Mouse (Mus musculus): ENCODE results near the gene Dnah14. TPM values are rescaled to one million over a fixed set of nuclear protein-coding genes. Genes with fewer than 3 reads are reported as not detected.

The Dnah14 gene
- polyA plus RNA-seq, 1 experiment from 2014 or later = 0.93 TPM

DNA sequence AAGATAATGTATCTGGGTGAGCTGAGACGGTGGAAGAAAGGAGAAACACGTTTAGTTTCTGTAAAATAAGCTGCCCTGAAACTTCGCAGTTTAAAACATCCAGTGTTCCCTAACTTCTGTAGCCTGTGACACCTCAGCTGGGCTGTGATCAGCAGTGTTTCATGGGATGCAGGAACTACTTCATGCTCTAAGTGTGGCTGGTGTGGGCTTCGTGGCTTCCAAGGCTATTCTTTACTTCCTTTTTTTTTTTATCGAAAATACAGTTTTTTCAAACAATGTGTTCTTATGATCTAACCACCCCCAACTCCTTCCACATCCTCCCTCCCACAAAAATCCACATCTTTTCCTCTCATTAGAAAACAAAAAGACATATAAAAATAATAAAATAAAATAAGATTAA lies 20.9 kb upstream of the Dnah14 start:
- no peak overlapping the region for H3K9ac ChIP-seq
- H3K36me3 ChIP-seq = no peaks in the 10 kb centered on the region
- 86% methylated on average over 5 of the region's 5 CpGs for WGBS
- ATAC-seq (ENCODE audit: low FRiP score, low read depth) = no peak
- no peaks in the 10 kb centered on the region for H3K9me3 ChIP-seq
- no peak overlapping the region for H3K4me2 ChIP-seq (replicated peaks)
- H3K4me1 ChIP-seq = peaks cover 21% of the 10 kb centered on the region
- no peak overlapping the region for H3K4me3 ChIP-seq
- H3K27ac ChIP-seq = no peak overlapping the region
- no peaks in the 10 kb centered on the region for H3K27me3 ChIP-seq (replicated peaks)

DNA sequence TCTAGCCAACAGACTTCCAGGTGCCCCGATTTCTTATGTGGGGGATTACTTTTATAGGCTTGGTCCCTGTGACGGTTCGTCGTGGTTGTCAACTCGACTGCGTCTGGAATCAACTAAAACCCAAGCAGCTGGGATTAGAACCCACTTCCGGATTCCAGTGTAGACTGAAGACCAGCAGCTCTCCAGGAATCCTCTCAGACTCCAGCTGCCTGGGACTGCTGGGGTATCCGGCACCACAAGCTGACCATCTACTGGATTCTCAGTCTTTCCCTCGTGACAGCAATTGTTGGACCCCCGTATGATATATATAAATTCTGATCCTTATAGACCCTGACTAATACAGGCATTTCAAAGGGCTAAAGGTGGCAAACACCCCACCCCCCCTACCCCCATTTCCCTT lies 16.7 kb upstream of the Dnah14 start:
- Histone ChIP-seq H3K4me3 (no peak overlapping the region), H3K27me3 (replicated peaks) (no peaks in the 10 kb centered on the region), H3K4me1 (peaks cover 21% of the 10 kb centered on the region), H3K9me3 (no peaks in the 10 kb centered on the region), H3K36me3 (no peaks in the 10 kb centered on the region), H3K4me2 (replicated peaks) (no peak overlapping the region), H3K9ac (no peak overlapping the region), H3K27ac (no peak overlapping the region)
- WGBS = 76% methylated on average over 10 of the region's 10 CpGs
- ATAC-seq (ENCODE audit: low FRiP score, low read depth) = no peak

DNA sequence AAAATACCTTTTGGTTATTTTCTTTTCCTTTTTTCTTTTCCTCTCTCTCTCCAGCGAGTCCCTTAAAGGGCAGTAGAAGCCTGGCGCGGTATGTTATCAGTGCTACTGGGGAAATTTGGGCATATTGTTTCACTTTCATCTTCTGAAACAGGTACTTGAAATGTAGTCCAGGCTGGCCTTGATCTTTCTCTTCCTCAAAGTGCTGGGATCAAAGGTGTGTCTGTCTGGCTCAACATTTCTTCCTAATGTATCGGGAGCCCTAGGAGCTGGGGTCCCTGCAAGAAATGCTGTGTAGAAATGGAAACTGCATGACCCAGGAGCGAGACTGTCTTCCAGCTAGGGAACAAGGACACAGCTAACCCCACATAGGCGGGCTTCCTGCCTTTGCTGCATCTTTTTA lies 16.0 kb upstream of the Dnah14 start:
- no peak for ATAC-seq (ENCODE audit: low FRiP score, low read depth)
- Histone ChIP-seq H3K4me2 (replicated peaks) (no peak overlapping the region), H3K4me3 (no peak overlapping the region), H3K9me3 (no peaks in the 10 kb centered on the region), H3K4me1 (peaks cover 21% of the 10 kb centered on the region), H3K9ac (no peak overlapping the region), H3K27ac (peak overlapping the region; percentile 50; the same call in 1 of the 2 replicates), H3K36me3 (no peaks in the 10 kb centered on the region), H3K27me3 (replicated peaks) (no peaks in the 10 kb centered on the region)
- WGBS = 78% methylated on average over 6 of the region's 6 CpGs

DNA sequence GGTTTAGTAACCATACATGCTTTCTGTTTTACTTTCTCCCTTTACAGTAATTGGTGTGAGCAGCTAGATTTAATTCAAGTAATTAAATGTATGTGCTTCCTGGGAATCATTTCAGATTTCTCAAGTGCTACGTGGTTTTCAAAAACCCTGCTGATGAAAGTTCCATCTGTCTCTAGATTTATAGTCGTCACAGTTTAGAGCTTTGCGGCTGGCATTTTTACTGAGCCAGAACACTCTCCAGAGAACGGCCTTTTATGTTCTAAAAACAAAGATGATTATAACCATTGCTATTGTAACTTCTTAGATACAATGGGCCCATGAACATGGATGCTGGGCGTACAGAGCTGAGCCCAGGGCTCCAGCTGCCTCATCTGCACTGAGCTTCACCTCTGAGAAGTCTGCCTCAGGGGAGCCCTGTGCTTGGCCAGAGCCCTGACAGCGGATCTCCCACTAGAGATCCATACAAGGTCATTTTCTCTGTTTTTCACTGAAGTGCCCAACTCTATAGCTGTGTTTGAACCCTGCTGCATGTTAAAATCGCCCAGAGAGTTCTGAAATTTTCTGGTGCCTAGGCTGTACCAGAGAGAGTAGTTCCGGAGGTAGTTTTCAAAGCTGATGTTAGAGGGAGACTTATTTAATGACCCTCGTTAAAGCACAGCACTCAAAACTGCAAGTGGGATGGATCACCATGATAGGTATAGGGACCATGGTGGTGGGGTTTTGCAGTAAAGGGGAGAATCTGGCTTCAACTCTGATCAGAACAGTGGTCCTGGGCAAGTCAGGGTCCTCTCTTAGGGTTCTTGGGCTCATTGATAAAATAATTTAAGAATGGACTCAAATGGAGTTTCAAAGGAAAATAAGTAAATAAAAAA lies 15.2 kb upstream of the Dnah14 start:
- Histone ChIP-seq H3K9ac (no peak overlapping the region), H3K36me3 (no peaks in the 10 kb centered on the region), H3K4me2 (replicated peaks) (0 out of 2 replicates have a peak overlapping the region, but pooled peaks have one; percentile 12), H3K27me3 (replicated peaks) (no peaks in the 10 kb centered on the region), H3K4me1 (peaks cover 21% of the 10 kb centered on the region), H3K9me3 (no peaks in the 10 kb centered on the region), H3K27ac (no peak overlapping the region), H3K4me3 (no peak overlapping the region)
- ATAC-seq (ENCODE audit: low FRiP score, low read depth) = peak; percentile 88
- WGBS = 20% methylated on average over 9 of the region's 9 CpGs

DNA sequence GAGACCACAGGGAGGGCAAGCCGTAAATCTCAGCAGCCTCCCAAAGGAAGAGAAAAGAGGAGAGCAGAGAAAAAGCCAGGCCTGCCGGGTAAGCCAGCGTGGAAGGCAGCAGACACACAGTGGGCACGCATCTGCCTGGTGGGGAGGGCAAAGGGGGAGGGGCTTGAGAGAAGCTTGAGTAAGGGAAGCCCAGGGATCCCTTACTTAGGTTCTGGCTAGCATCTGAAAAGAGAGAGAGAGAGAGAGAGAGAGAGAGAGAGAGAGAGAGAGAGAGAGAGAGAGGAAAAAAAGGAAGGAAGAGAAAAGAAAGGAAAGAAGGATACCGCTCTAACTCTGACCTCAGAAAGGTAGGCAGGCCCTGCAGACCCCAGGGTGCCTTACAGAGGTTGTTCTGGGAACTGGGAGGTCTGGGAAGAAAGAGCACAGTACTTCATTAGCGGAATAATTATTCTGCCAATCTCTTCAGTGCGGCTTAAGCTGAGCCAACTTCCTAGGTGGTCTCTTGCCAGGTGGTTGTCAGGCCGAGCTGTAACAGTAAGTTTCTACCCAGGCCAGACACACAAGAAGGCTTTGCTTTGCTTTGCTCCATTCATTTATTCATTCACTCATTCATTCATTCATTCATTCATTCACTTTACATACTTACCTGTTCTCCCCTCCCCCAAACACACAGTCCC lies 14.5 kb upstream of the Dnah14 start:
- no peak overlapping the region for H3K4me3 ChIP-seq
- H3K27me3 ChIP-seq (replicated peaks) = no peaks in the 10 kb centered on the region
- H3K9ac ChIP-seq = no peak overlapping the region
- WGBS = 11% methylated on average over 8 of the region's 8 CpGs
- H3K4me2 ChIP-seq (replicated peaks) = 0 out of 2 replicates have a peak overlapping the region, but pooled peaks have one; percentile 5
- no peaks in the 10 kb centered on the region for H3K9me3 ChIP-seq
- no peak overlapping the region for H3K27ac ChIP-seq
- peak; percentile 74 for ATAC-seq (ENCODE audit: low FRiP score, low read depth)
- no peaks in the 10 kb centered on the region for H3K36me3 ChIP-seq
- H3K4me1 ChIP-seq = peaks cover 21% of the 10 kb centered on the region

DNA sequence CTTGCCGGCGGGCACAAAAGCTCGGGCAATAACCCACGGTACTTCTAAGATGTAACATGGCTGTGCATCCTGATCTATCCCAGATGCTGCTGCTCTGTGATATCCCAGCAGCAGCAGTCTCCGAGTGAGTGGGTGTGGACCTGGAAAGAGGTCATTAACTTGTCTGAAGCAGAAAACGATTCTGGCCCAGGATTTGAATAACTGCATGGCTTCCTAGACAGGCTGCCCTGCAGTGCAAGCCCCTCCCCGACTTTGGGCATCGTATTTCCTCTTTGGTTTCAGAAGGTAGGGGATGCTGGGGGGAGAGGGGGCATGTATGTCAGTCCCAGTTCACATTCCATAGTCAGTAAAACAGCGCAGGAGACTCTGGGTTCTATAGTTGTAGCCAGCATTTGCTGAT lies 6.9 kb upstream of the Dnah14 start:
- H3K9me3 ChIP-seq = no peaks in the 10 kb centered on the region
- H3K4me3 ChIP-seq = no peak overlapping the region
- no peak overlapping the region for H3K4me2 ChIP-seq (replicated peaks)
- no peaks in the 10 kb centered on the region for H3K4me1 ChIP-seq
- H3K36me3 ChIP-seq = no peaks in the 10 kb centered on the region
- H3K27ac ChIP-seq = no peak overlapping the region
- no peaks in the 10 kb centered on the region for H3K27me3 ChIP-seq (replicated peaks)
- no peak overlapping the region for H3K9ac ChIP-seq
- ATAC-seq (ENCODE audit: low FRiP score, low read depth) = no peak
- WGBS = 71% methylated on average over 9 of the region's 9 CpGs

DNA sequence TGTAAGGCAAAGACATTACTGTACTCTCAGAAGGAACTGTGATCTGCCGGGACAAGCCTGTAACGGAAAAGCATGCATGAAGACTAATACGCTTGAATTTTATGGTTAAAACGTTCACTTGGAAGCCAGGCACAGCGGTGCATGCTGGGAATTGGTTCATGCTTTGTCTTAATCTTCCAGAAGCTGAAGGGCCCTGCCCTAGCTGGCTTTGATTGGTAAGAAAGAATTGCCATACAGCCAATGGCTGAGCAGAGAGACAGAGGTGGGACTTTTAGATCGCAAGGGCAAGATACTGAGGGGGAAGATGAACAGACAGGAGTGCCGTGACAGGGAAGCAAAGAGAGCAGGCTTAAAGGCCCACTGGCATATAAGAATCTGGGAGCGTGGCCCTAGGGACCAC lies 6.8 kb downstream of the Dnah14 start:
- ATAC-seq (ENCODE audit: low FRiP score, low read depth) = no peak
- 62% methylated on average over 8 of the region's 8 CpGs for WGBS
- Histone ChIP-seq H3K27me3 (replicated peaks) (no peaks in the 10 kb centered on the region), H3K9ac (no peak overlapping the region), H3K4me3 (no peak overlapping the region), H3K9me3 (no peaks in the 10 kb centered on the region), H3K27ac (no peak overlapping the region), H3K36me3 (no peaks in the 10 kb centered on the region), H3K4me2 (replicated peaks) (no peak overlapping the region), H3K4me1 (no peaks in the 10 kb centered on the region)

DNA sequence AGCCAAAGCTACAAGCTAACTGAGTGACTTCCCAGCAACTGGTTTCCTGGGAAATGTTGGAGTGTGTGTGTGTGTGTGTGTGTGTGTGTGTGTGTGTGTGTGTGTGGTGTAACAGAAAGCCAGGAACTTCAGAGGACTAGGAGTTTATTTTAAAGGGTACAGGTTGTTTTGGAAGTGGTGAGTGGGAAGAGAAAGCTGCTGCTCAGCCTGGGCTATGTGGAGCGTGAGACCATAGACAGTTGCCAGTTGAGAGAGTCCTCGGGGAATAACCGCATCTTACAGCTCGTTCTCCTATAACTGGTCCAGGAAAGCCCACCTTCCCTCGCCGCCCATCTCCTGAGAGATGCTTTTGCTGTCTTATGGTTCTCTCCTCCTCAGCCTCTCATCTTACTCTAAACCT lies 12.8 kb downstream of the Dnah14 start:
- ATAC-seq (ENCODE audit: low FRiP score, low read depth) = no peak
- no peaks in the 10 kb centered on the region for H3K9me3 ChIP-seq
- no peak overlapping the region for H3K4me3 ChIP-seq
- H3K27ac ChIP-seq = no peak overlapping the region
- H3K27me3 ChIP-seq (replicated peaks) = no peaks in the 10 kb centered on the region
- no peak overlapping the region for H3K9ac ChIP-seq
- H3K36me3 ChIP-seq = no peaks in the 10 kb centered on the region
- 89% methylated on average over 6 of the region's 6 CpGs for WGBS
- H3K4me1 ChIP-seq = no peaks in the 10 kb centered on the region
- H3K4me2 ChIP-seq (replicated peaks) = no peak overlapping the region

DNA sequence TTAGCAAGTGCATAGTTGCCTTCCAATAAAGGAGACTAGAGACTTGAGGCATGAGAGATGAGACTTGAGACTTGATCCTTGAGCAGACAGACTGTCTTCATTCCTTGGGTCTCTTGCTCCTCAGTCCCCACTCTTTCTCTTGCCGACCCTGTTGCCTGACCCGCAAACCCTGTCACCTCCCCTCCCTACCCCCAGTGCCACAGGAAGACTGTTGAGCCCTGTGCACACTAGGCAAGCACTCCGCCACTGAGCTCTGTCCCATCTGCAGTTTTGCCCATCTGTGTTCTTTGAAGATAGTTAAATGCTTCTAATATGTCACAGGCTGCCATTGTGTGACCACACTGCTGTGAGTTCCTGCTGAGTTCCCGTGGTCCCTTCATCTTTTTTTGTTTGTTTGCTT lies 23.0 kb downstream of the Dnah14 start:
- no peak for ATAC-seq (ENCODE audit: low FRiP score, low read depth)
- H3K27me3 ChIP-seq (replicated peaks) = no peaks in the 10 kb centered on the region
- no peak overlapping the region for H3K9ac ChIP-seq
- no peaks in the 10 kb centered on the region for H3K9me3 ChIP-seq
- no peak overlapping the region for H3K27ac ChIP-seq
- H3K4me3 ChIP-seq = no peak overlapping the region
- no peak overlapping the region for H3K4me2 ChIP-seq (replicated peaks)
- WGBS = 40% methylated on average over 4 of the region's 4 CpGs
- H3K4me1 ChIP-seq = no peaks in the 10 kb centered on the region
- H3K36me3 ChIP-seq = no peaks in the 10 kb centered on the region

DNA sequence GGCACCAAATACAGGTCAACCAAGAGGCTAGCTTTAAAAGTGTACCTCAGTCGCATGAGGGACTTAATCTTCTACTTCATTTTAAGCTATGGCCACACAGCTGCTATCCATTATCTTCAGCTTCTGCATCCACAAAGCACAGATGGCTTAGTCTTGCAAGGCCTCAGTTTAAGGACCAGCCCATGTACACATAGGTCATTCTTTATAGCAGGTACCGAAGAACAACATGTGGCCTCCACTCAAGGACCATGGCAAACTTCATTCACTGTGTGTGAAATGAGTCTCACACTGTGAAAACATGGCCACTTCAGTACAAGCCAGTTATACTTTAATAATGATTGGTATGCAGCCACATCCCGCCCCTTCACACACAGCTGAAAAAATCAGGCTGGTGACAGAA lies 34.8 kb downstream of the Dnah14 start:
- WGBS = 62% methylated on average over 3 of the region's 3 CpGs
- H3K4me2 ChIP-seq (replicated peaks) = no peak overlapping the region
- H3K9me3 ChIP-seq = no peaks in the 10 kb centered on the region
- no peak for ATAC-seq (ENCODE audit: low FRiP score, low read depth)
- H3K4me1 ChIP-seq = peaks cover 3% of the 10 kb centered on the region; the same call in 1 of the 2 replicates
- H3K27ac ChIP-seq = no peak overlapping the region
- H3K27me3 ChIP-seq (replicated peaks) = no peaks in the 10 kb centered on the region
- no peak overlapping the region for H3K4me3 ChIP-seq
- no peaks in the 10 kb centered on the region for H3K36me3 ChIP-seq
- no peak overlapping the region for H3K9ac ChIP-seq

DNA sequence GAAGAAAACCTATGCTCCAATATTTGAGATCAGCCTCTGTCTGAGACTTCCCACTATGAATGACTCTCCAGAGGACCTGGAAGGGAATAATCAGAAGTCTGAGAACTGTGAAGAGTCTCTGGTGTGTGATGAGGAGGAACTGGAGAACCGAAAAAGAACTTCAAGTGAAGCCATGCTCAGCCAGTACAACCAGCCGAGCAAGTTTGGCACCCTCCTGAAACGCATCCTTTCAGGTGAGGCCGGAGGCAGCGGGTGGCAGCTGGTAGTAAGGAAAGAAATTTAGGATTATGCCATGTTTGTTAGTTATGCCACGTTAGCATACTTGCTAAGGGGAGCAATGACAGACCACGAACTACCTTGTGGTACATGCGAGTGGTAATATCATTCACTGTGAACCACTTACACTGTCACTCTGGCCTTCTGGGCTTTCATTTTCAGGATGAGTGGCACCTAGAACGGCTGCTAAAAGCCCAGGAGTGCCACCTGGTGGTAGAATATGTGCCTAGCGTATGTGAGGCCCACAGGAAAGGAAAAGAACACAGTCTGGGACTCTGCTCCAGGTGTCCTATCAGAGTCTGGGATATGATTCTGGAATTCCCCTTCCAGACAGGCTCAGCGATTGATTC lies 39.6 kb downstream of the Dnah14 start:
- no peak overlapping the region for H3K27ac ChIP-seq
- no peaks in the 10 kb centered on the region for H3K27me3 ChIP-seq (replicated peaks)
- no peaks in the 10 kb centered on the region for H3K9me3 ChIP-seq
- H3K4me2 ChIP-seq (replicated peaks) = no peak overlapping the region
- WGBS = 46% methylated on average over 11 of the region's 11 CpGs
- no peaks in the 10 kb centered on the region for H3K4me1 ChIP-seq
- ATAC-seq (ENCODE audit: low FRiP score, low read depth) = no peak
- H3K36me3 ChIP-seq = no peaks in the 10 kb centered on the region
- H3K9ac ChIP-seq = no peak overlapping the region
- H3K4me3 ChIP-seq = no peak overlapping the region

DNA sequence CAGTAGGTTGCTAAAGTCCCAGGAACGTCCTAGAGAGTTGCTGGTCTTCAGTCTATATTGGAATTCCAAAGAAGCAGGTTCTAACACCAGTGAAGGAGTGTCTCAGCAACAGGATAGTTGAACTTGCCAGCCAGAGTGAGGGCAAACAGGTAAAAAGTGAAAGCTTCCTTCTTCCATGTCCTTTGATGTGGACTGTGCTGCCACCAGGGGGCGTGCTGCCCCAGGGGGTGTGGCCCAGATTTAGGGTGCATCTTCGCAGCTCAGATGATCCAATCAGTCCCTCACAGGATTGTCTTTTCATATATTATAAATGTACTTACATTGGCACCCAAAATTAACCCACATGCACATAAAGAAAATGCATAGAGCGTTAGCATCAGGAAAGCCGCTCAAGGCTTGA lies 41.0 kb downstream of the Dnah14 start:
- H3K9ac ChIP-seq = no peak overlapping the region
- no peaks in the 10 kb centered on the region for H3K9me3 ChIP-seq
- no peak overlapping the region for H3K4me3 ChIP-seq
- no peak overlapping the region for H3K27ac ChIP-seq
- H3K27me3 ChIP-seq (replicated peaks) = no peaks in the 10 kb centered on the region
- H3K36me3 ChIP-seq = no peaks in the 10 kb centered on the region
- ATAC-seq (ENCODE audit: low FRiP score, low read depth) = no peak
- no peak overlapping the region for H3K4me2 ChIP-seq (replicated peaks)
- WGBS = 56% methylated on average over 5 of the region's 5 CpGs
- no peaks in the 10 kb centered on the region for H3K4me1 ChIP-seq
